Mouse (Mus musculus) E14TG2a.4 (cell line): Measurements from ENCODE around the gene Hist1h3f.

Experiments used
- H3K27me3 ChIP-seq: 2 replicates; pipeline ENCODE4 v1.6.1; 2014; ENCODE audit warnings: low read length, control low read depth; ENCODE audit not compliant: insufficient read depth
- H3K36me3 ChIP-seq: 2 replicates; pipeline ENCODE4 v1.6.1; 2014; ENCODE audit warnings: low read length, control low read depth; ENCODE audit not compliant: insufficient read depth
- H3K4me1 ChIP-seq: replicated peaks from 2 replicates; pipeline ENCODE4 v1.6.1; 2014; ENCODE audit warnings: low read depth, low read length, control low read depth
- H3K4me3 ChIP-seq: replicated peaks from 2 replicates; pipeline ENCODE4 v1.5.1; 2014; ENCODE audit warnings: mild to moderate bottlenecking, low read length
- H3K9me3 ChIP-seq: 2 replicates; pipeline ENCODE4 v1.6.1; 2014; ENCODE audit warnings: low read length, control low read depth
- CTCF ChIP-seq: conservative IDR thresholded peaks from 2 replicates; pipeline ENCODE4 v1.5.1; 2014; ENCODE audit warnings: low read length
- NANOG ChIP-seq: IDR thresholded peaks from 2 replicates; pipeline ENCODE4 v1.6.1; 2014; ENCODE audit warnings: borderline replicate concordance, low read length, mixed read lengths
- POU5F1 ChIP-seq: IDR thresholded peaks from 2 replicates; pipeline ENCODE4 v1.6.1; 2014; ENCODE audit warnings: low read length, borderline replicate concordance

Hist1h3f gene

DNA sequence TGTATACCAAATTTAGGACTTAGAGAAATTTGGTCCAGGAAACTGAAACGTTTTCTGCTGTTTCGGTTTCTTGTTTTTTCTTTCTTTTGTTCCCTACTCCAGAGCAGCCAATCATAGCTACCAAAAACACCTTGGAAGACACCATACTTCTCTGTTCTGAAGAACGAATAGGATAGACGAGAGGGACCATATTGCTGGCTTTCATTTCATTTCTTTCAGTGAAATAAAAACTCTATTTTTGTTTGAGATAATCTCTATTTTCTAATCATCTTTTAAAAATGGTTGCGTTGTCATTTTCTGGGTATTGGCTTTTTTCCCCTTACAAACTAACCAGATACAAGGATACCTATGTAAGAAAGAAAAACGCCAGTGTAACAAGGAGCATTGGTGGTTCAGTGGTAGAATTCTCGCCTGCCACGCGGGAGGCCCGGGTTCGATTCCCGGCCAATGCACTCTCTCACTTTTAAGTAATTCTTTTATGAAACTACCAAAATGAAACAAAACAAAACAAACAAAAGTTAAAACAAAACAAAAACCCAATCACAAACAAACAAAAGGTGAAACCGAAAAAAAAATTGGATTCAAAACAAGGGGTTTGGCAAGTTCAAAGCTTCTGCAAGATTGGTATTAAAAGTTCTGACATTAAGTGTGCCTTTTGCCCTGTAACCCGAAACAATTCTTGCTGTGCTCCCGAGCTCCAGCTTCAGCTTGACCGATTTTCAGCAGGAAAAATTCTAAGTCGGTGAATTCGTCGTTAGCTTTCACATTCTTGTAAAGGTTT, 26.8 kb upstream of the Hist1h3f start:
- H3K36me3 ChIP-seq, result no peaks in the 10 kb centered on the region
- no peaks in the 10 kb centered on the region for H3K9me3 ChIP-seq
- no peaks in the 10 kb centered on the region for H3K27me3 ChIP-seq
- H3K4me3 ChIP-seq, result peak overlapping the region; percentile 85
- TF ChIP-seq POU5F1 (no peak), CTCF (no peak), NANOG (no peak)
- peaks cover 62% of the 10 kb centered on the region for H3K4me1 ChIP-seq

DNA sequence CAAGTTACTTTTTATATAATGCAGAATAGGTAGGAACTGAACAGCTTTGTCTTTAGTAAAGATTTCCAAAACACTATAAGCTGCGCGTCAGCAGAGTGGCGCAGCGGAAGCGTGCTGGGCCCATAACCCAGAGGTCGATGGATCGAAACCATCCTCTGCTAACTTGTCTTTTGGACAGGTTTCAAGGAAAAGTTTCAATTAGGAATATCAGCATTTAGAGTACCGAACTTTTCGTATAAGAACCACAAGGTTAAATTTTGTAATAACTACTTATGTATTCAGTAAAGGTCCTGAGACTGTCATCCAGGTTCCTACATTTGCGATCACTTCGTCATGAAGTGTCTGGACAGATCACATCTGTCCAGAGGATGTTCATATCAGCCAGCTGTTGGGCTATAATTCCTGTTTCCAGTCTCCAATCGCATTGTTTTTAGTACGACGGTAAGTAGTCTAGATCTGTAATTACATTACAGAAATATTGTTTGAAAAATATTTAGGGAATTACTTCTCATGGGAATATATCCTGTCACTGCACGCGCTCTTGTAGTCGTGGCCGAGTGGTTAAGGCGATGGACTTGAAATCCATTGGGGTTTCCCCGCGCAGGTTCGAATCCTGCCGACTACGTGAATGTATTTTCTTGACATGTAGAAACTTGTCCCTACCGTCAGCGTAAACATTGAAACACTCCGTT, 26.1 kb upstream of the Hist1h3f start:
- no peaks in the 10 kb centered on the region for H3K27me3 ChIP-seq
- no peaks in the 10 kb centered on the region for H3K36me3 ChIP-seq
- peak overlapping the region; percentile 85 for H3K4me3 ChIP-seq
- H3K9me3 ChIP-seq, result no peaks in the 10 kb centered on the region
- peaks cover 58% of the 10 kb centered on the region for H3K4me1 ChIP-seq
- TF ChIP-seq CTCF (no peak), NANOG (no peak), POU5F1 (no peak)

DNA sequence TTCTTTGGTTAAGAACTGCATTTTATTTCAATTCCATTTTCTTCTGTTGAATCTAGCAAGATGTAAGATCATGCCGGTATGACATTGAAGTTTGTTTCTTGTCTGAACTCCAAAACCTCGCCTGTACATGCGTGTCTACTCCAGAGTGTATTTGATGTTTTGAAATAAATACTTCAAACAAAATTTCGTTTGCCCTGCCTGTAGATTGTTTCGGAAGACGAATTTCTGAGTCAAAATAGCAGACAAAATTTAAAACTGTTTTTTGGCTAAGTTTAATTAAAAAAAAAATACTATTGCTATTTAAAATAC, 25.6 kb upstream of the Hist1h3f start:
- peak overlapping the region; percentile 85 for H3K4me3 ChIP-seq
- no peaks in the 10 kb centered on the region for H3K36me3 ChIP-seq
- TF ChIP-seq CTCF (no peak), NANOG (no peak), POU5F1 (no peak)
- H3K27me3 ChIP-seq, result no peaks in the 10 kb centered on the region
- H3K9me3 ChIP-seq, result no peaks in the 10 kb centered on the region
- H3K4me1 ChIP-seq, result peaks cover 53% of the 10 kb centered on the region

GRCm38 (mm10) chr13:23518885-23519284, 25.0 kb upstream of the Hist1h3f start:
- Histone ChIP-seq H3K4me1 (peaks cover 47% of the 10 kb centered on the region), H3K9me3 (no peaks in the 10 kb centered on the region), H3K27me3 (no peaks in the 10 kb centered on the region), H3K4me3 (peak overlapping the region; percentile 85), H3K36me3 (no peaks in the 10 kb centered on the region)
- TF ChIP-seq CTCF (no peak), NANOG (no peak), POU5F1 (no peak)

DNA sequence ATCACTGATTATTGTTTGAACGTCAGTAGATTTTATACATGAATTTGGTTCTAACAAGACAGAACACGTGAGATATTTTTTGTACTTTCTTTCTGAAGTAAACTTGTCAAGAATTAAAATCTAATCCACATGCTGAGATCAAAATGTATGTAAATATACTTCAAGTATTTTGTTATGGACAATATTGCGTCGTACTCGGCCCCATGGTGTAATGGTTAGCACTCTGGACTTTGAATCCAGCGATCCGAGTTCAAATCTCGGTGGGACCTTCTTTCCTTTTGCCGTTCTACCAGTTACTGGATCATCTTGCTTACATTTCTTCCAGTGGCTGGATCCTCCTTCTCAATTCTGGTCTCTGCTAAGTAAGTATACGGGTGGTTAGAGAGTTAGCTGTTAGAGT, 24.4 kb upstream of the Hist1h3f start:
- no peak for TF ChIP-seq NANOG
- no peak for TF ChIP-seq POU5F1
- TF ChIP-seq CTCF, result no peak
- peaks cover 42% of the 10 kb centered on the region for H3K4me1 ChIP-seq
- no peaks in the 10 kb centered on the region for H3K27me3 ChIP-seq
- H3K36me3 ChIP-seq, result no peaks in the 10 kb centered on the region
- peak overlapping the region; percentile 85 for H3K4me3 ChIP-seq
- no peaks in the 10 kb centered on the region for H3K9me3 ChIP-seq

GRCm38 (mm10) chr13:23521703-23522102, 22.1 kb upstream of the Hist1h3f start:
- H3K36me3 ChIP-seq, result no peaks in the 10 kb centered on the region
- TF ChIP-seq NANOG (no peak), CTCF (no peak), POU5F1 (no peak)
- H3K27me3 ChIP-seq, result no peaks in the 10 kb centered on the region
- peak overlapping the region; percentile 67 for H3K4me3 ChIP-seq
- H3K9me3 ChIP-seq, result no peaks in the 10 kb centered on the region
- H3K4me1 ChIP-seq, result peaks cover 34% of the 10 kb centered on the region

DNA sequence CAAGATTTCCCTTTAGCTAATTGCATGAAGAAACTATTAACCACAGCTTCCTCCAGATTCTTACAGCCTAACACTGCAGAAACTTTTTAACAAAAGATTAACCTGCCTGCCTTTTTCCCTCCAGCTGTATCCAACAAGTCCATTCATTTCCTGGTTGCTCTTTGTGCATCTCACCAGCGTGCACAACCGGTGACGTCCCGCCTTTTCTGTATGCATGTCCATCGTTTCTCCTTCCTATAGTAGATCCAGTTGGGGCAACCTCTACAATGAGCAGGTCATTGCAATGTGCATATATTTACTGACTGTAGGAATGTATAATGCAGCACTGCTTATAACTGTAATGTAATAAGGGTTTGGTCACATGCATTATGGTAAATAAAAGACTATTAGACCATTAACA, 19.9 kb upstream of the Hist1h3f start:
- Histone ChIP-seq H3K27me3 (no peaks in the 10 kb centered on the region), H3K36me3 (no peaks in the 10 kb centered on the region), H3K4me3 (no peak overlapping the region), H3K9me3 (no peaks in the 10 kb centered on the region), H3K4me1 (peaks cover 42% of the 10 kb centered on the region)
- TF ChIP-seq CTCF (no peak), POU5F1 (no peak), NANOG (no peak)

GRCm38 (mm10) chr13:23524654-23525053, 19.2 kb upstream of the Hist1h3f start:
- H3K4me3 ChIP-seq, result no peak overlapping the region
- H3K36me3 ChIP-seq, result no peaks in the 10 kb centered on the region
- H3K4me1 ChIP-seq, result peaks cover 41% of the 10 kb centered on the region
- peak; percentile 91 for TF ChIP-seq CTCF
- no peak for TF ChIP-seq NANOG
- no peaks in the 10 kb centered on the region for H3K9me3 ChIP-seq
- H3K27me3 ChIP-seq, result no peaks in the 10 kb centered on the region

DNA sequence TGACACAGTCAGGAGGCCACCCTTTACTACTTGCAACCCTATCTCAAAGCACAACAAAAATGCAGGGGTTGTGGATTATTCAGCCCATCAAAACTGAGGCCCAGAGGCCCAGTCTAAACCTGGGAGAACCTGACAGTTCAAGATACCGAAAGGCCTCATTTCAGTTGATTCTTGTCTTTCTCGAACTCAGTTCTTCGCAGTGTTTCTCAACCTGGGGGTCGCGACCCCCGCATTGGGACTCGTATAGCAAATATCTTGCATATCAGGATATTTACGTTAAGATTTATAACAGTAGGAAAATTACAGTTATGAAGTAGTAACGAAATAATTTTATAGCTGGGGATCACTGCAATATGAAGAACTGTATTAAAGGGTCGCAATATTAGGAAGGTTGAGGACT, 18.0 kb upstream of the Hist1h3f start:
- Histone ChIP-seq H3K9me3 (no peaks in the 10 kb centered on the region), H3K27me3 (no peaks in the 10 kb centered on the region), H3K36me3 (no peaks in the 10 kb centered on the region), H3K4me1 (peaks cover 32% of the 10 kb centered on the region), H3K4me3 (peak overlapping the region; percentile 80)
- TF ChIP-seq CTCF, result no peak
